In genomic region chr11:3294641-3295040, GRCm38 (mm10) we compare ENCODE assay signal across 11 mouse cellular contexts. TPM values are rescaled to one million over a fixed set of nuclear protein-coding genes. Genes with fewer than 3 reads are reported as not detected.
DNase-seq lines count a peak whose midpoint lies in the region; ATAC-seq and TF ChIP-seq lines count a peak whose summit lies in the region.
"Had no signal": no experiment of that assay in that cellular context is flagged by ENCODE, and none has a peak within 500 bp of the region (broad histone marks: within the 10 kb centered on the region; RNA-seq: fewer than 3 reads in every experiment).

No protein-coding gene starts in this region.

- no peaks in the 10 kb centered on the region for H3K27me3 ChIP-seq in forebrain, embryonic 12.5 days
- no peaks in the 10 kb centered on the region for H3K27me3 ChIP-seq in limb, embryonic 13.5 days
- no peaks in the 10 kb centered on the region for H3K27me3 ChIP-seq in neural tube, embryonic 14.5 days (ENCODE audit: control insufficient read depth, insufficient read depth, low read length)
- H3K27me3 ChIP-seq: heart, embryonic 13.5 days had no signal

- H3K27ac ChIP-seq in layer of hippocampus, adult 2 months: peak overlapping the region; percentile 100; the same call in 1 of the 2 replicates
- H3K27ac ChIP-seq in forebrain, embryonic 12.5 days: peak overlapping the region; percentile 100; the same call in 1 of the 2 replicates
- no peak overlapping the region for H3K27ac ChIP-seq in limb, embryonic 13.5 days
- H3K27ac ChIP-seq in neural tube, embryonic 14.5 days (ENCODE audit: low read depth, low read length): no peak overlapping the region
- H3K27ac ChIP-seq: heart, embryonic 13.5 days had no signal

- ATAC-seq in forebrain, embryonic 12.5 days (ENCODE audit: low FRiP score): no peak
- no peak for ATAC-seq in limb, embryonic 13.5 days (ENCODE audit: low FRiP score, low read depth)
- ATAC-seq in neural tube, embryonic 14.5 days (ENCODE audit: low read depth): no peak

- H3K9ac ChIP-seq in forebrain, embryonic 12.5 days: peak overlapping the region; percentile 97
- H3K9ac ChIP-seq in limb, embryonic 13.5 days: 0 out of 2 replicates have a peak overlapping the region, but pooled peaks have one; percentile 31
- H3K9ac ChIP-seq in neural tube, embryonic 14.5 days (replicated peaks; ENCODE audit: low read depth, low read length): no peak overlapping the region

- no peaks in the 10 kb centered on the region for H3K9me3 ChIP-seq in forebrain, embryonic 12.5 days
- no peaks in the 10 kb centered on the region for H3K9me3 ChIP-seq in limb, embryonic 13.5 days
- H3K9me3 ChIP-seq in neural tube, embryonic 14.5 days (ENCODE audit: control insufficient read depth, low read length): no peaks in the 10 kb centered on the region
- H3K9me3 ChIP-seq: heart, embryonic 13.5 days had no signal

- peaks cover 44% of the 10 kb centered on the region for H3K4me1 ChIP-seq in forebrain, embryonic 12.5 days
- peaks cover 40% of the 10 kb centered on the region for H3K4me1 ChIP-seq in limb, embryonic 13.5 days
- H3K4me1 ChIP-seq in neural tube, embryonic 14.5 days (ENCODE audit: control insufficient read depth, insufficient read depth, low read length): peaks cover 32% of the 10 kb centered on the region

- H3K36me3 ChIP-seq in forebrain, embryonic 12.5 days (replicated peaks): peaks cover 63% of the 10 kb centered on the region
- H3K36me3 ChIP-seq in limb, embryonic 13.5 days: peaks cover 67% of the 10 kb centered on the region
- H3K36me3 ChIP-seq in neural tube, embryonic 14.5 days (ENCODE audit: control insufficient read depth, insufficient read depth, low read length): peaks cover 50% of the 10 kb centered on the region

- no peak for TF ChIP-seq CTCF in layer of hippocampus, adult 2 months (conservative IDR thresholded peaks at IDR 0.05)

- no peak for DNase-seq in layer of hippocampus, adult 2 months (ENCODE audit: low spot score in 2 of 2)
- DNase-seq in layer of hippocampus, postnatal 36 days: no peak
- DNase-seq in gastrocnemius, postnatal 25 days: no peak
- no peak for DNase-seq in cerebellum, adult 11 months
- no peak for DNase-seq in lung, postnatal 4 days
- DNase-seq: cerebellum, adult 8-10 months; kidney, adult 9 months had no signal

- peak overlapping the region; percentile 89 for H3K4me2 ChIP-seq in forebrain, embryonic 12.5 days
- peak overlapping the region; percentile 100 for H3K4me2 ChIP-seq in limb, embryonic 13.5 days (replicated peaks)
- peak overlapping the region; percentile 100 for H3K4me2 ChIP-seq in neural tube, embryonic 14.5 days (ENCODE audit: low read depth, low read length)

- H3K4me3 ChIP-seq in layer of hippocampus, adult 2 months: no peak overlapping the region
- peak overlapping the region; percentile 91 for H3K4me3 ChIP-seq in forebrain, embryonic 12.5 days (replicated peaks)
- no peak overlapping the region for H3K4me3 ChIP-seq in limb, embryonic 13.5 days
- H3K4me3 ChIP-seq in neural tube, embryonic 14.5 days (ENCODE audit: low read depth, low read length): no peak overlapping the region

- whole genome bisulfite sequencing in forebrain, embryonic 12.5 days: 91% methylated on average over 2 of the region's 2 CpGs
- WGBS in limb, embryonic 13.5 days: 97% methylated on average over 2 of the region's 2 CpGs
- WGBS in neural tube, embryonic 14.5 days: 93% methylated on average over 2 of the region's 2 CpGs

RNA-seq across cellular contexts. Expression of gene Patz1, which starts 6.0 kb away (rescaled TPM):
- total RNA-seq in layer of hippocampus, adult 2 months (2021): 10 to 100 TPM; 55.5 to 56.6 TPM
- total RNA-seq in layer of hippocampus, postnatal 36 days (2021): 10 to 100 TPM; 52.1 to 54.1 TPM
- polyA plus RNA-seq in forebrain, embryonic 12.5 days (2016; fragmentation: Nextera tagmentation; extraction: Ambion mirVana): 126 and 128 TPM in 2 replicates
- 45.5 and 48.7 TPM in 2 replicates for polyA plus RNA-seq in limb, embryonic 13.5 days (2015; fragmentation: Nextera tagmentation; extraction: Ambion mirVana)
- polyA plus RNA-seq in neural tube, embryonic 14.5 days (2014; fragmentation: Nextera tagmentation; extraction: Ambion mirVana): 42.8 and 55.0 TPM in 2 replicates
- total RNA-seq in gastrocnemius, postnatal 25 days (2021): 1 to 10 TPM; 9.2 to 9.6 TPM

RNA-seq across cellular contexts. Expression of gene Drg1, which starts 28.4 kb away (rescaled TPM):
- total RNA-seq in layer of hippocampus, adult 2 months (2021): 10 to 100 TPM; 91.7 to 98.9 TPM
- 100 to 1,000 TPM in 1 of 2 experiments, 10 to 100 TPM in 1; 96.5 to 101 TPM for total RNA-seq in layer of hippocampus, postnatal 36 days (2021)
- 268 and 271 TPM in 2 replicates for polyA plus RNA-seq in forebrain, embryonic 12.5 days (2016; fragmentation: Nextera tagmentation; extraction: Ambion mirVana)
- 226 and 231 TPM in 2 replicates for polyA plus RNA-seq in limb, embryonic 13.5 days (2015; fragmentation: Nextera tagmentation; extraction: Ambion mirVana)
- polyA plus RNA-seq in neural tube, embryonic 14.5 days (2014; fragmentation: Nextera tagmentation; extraction: Ambion mirVana): 190 and 221 TPM in 2 replicates
- total RNA-seq in gastrocnemius, postnatal 25 days (2021): 10 to 100 TPM; 42.8 to 45.0 TPM

RNA-seq across cellular contexts. Expression of gene Pik3ip1, which starts 35.6 kb away (rescaled TPM):
- 10 to 100 TPM; 35.9 to 41.5 TPM for total RNA-seq in layer of hippocampus, adult 2 months (2021)
- total RNA-seq in layer of hippocampus, postnatal 36 days (2021): 10 to 100 TPM; 40.5 to 45.6 TPM
- polyA plus RNA-seq in forebrain, embryonic 12.5 days (2016; fragmentation: Nextera tagmentation; extraction: Ambion mirVana): 12.8 and 13.3 TPM in 2 replicates
- polyA plus RNA-seq in limb, embryonic 13.5 days (2015; fragmentation: Nextera tagmentation; extraction: Ambion mirVana): 15.7 and 17.2 TPM in 2 replicates
- 24.2 and 29.4 TPM in 2 replicates for polyA plus RNA-seq in neural tube, embryonic 14.5 days (2014; fragmentation: Nextera tagmentation; extraction: Ambion mirVana)
- 10 to 100 TPM; 15.3 to 17.7 TPM for total RNA-seq in gastrocnemius, postnatal 25 days (2021)

Comparison
In these comparisons a context has a peak if more than half of its experiments do, and no peak if none do; other contexts are left out.
1. H3K27ac ChIP-seq: peak in layer of hippocampus, adult 2 months (single experiment) and forebrain, embryonic 12.5 days (single experiment); none in limb, embryonic 13.5 days (single experiment) and neural tube, embryonic 14.5 days (single experiment).
2. RNA of gene Patz1, which starts 6.0 kb away (total RNA-seq): 55.5 to 56.6 TPM in layer of hippocampus, adult 2 months and 52.1 to 54.1 TPM in layer of hippocampus, postnatal 36 days; 9.2 to 9.6 TPM in gastrocnemius, postnatal 25 days; every median in the first group is over 4 times any median in the second.
3. Peak in every context shown above with its lines, with median percentiles within 50 percentile points of each other: H3K4me2 ChIP-seq.